Mouse (Mus musculus): ENCODE measurements around the gene Cfap77. TPM values are rescaled to one million over a fixed set of nuclear protein-coding genes. Genes with fewer than 3 reads are reported as not detected.
"Not testable (repeated sequence)": the region's sequence is repeated elsewhere in the genome, so short reads cannot be mapped to it uniquely, and the experiment has no call there.

Gene Cfap77
- polyA plus RNA-seq, 1 experiment, result 0.06 TPM

DNA sequence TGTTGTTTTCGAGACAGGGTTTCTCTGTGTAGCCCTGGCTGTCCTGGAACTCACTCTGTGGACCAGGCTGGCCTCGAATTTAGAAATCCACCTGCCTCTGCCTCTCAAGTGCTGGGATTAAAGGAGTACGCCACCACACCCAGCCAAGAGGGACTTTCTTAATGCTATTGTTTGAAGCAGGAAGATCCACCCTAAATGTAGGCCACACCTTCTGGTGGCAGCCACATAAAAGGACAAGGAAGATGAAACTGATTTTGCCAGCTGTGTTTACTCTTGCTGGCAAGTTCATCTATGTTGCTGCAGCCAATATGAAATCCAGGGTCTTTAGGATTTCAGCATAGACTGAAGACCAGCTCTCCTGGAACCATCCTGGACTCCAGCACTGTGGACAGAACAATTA, 42.6 kb upstream of the Cfap77 start:
- H3K79me2 ChIP-seq (ENCODE audit: control insufficient read depth, insufficient read depth), result no peaks in the 10 kb centered on the region
- H3K4me2 ChIP-seq (ENCODE audit: low read depth), result no peak overlapping the region
- H3K36me3 ChIP-seq (ENCODE audit: control insufficient read depth, insufficient read depth), result no peaks in the 10 kb centered on the region
- TF ChIP-seq TCF3 (IDR thresholded peaks at IDR 0.05; ENCODE audit: insufficient read length, low read depth) (no peak), MYOD1 (IDR thresholded peaks at IDR 0.05; ENCODE audit: control insufficient read depth in 1 of 3, insufficient read length in 2 of 3, low read depth in 2 of 3) (peak in 1 of 3 experiments; percentile 6)
- H3K4me3 ChIP-seq, result no peak overlapping the region
- H3K27me3 ChIP-seq (ENCODE audit: control insufficient read depth, insufficient read depth, insufficient read length), result no peaks in the 10 kb centered on the region
- H3ac ChIP-seq (ENCODE audit: control insufficient read depth, insufficient read length), result no peak overlapping the region

GRCm38 (mm10) chr2:29096751-29097150, 41.9 kb upstream of the Cfap77 start:
- H3K4me3 ChIP-seq, result no peak overlapping the region
- TF ChIP-seq TCF3 (IDR thresholded peaks at IDR 0.05; ENCODE audit: insufficient read length, low read depth), result no peak
- TF ChIP-seq MYOD1 (IDR thresholded peaks at IDR 0.05; ENCODE audit: control insufficient read depth in 1 of 3, insufficient read length in 2 of 3, low read depth in 2 of 3), result no peak
- no peak for TF ChIP-seq POLR2A (IDR thresholded peaks at IDR 0.05; ENCODE audit: insufficient read length, low read depth)
- no peak for TF ChIP-seq MYOG (IDR thresholded peaks at IDR 0.05; ENCODE audit: control insufficient read depth in 1 of 3, insufficient read depth in 1 of 3, insufficient read length in 2 of 3, low read depth in 2 of 3)
- TF ChIP-seq TCF12 (IDR thresholded peaks at IDR 0.05; ENCODE audit: insufficient read depth, poor library complexity, severe bottlenecking), result no peak
- no peak for TF ChIP-seq SRF (IDR thresholded peaks at IDR 0.05; ENCODE audit: control insufficient read depth, insufficient read length, low read depth)
- no peak for TF ChIP-seq CEBPB (IDR thresholded peaks at IDR 0.05; ENCODE audit: insufficient read depth, poor library complexity, severe bottlenecking)
- no peak for TF ChIP-seq MAX (IDR thresholded peaks at IDR 0.05; ENCODE audit: low read depth)
- TF ChIP-seq POLR2AphosphoS2 (IDR thresholded peaks at IDR 0.05; ENCODE audit: insufficient read length, low read depth), result no peak
- no peak for TF ChIP-seq REST (IDR thresholded peaks at IDR 0.05; ENCODE audit: insufficient read depth, insufficient read length)
- no peak for TF ChIP-seq USF1 (IDR thresholded peaks at IDR 0.05; ENCODE audit: low read depth)
- no peak for TF ChIP-seq E2F4 (IDR thresholded peaks at IDR 0.05; ENCODE audit: insufficient read depth)
- no peak overlapping the region for H3ac ChIP-seq (ENCODE audit: control insufficient read depth, insufficient read length)
- H3K36me3 ChIP-seq (ENCODE audit: control insufficient read depth, insufficient read depth), result no peaks in the 10 kb centered on the region
- H3K27me3 ChIP-seq (ENCODE audit: control insufficient read depth, insufficient read depth, insufficient read length), result no peaks in the 10 kb centered on the region
- H3K4me2 ChIP-seq (ENCODE audit: low read depth), result no peak overlapping the region
- H3K79me2 ChIP-seq (ENCODE audit: control insufficient read depth, insufficient read depth), result no peaks in the 10 kb centered on the region

DNA sequence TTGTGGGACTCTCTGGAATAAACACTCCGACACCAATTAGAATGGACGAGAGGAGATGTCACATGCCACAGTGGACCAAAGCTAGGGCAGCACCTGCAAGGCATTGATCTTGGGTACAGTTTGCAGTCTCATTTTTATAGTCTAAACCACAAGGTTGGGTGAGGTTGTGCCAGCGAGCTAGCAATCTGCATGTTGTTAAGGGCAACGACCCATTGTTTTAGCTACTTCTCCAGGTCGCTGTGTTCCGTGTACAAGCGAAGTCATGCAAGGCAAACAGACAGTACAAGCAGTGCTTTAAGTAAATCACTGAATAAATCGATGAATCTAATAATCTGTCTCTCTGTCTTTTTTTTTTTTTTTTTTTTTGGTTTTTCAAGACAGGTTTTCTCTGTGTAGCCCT, 40.8 kb upstream of the Cfap77 start:
- Histone ChIP-seq H3K27me3 (ENCODE audit: control insufficient read depth, insufficient read depth, insufficient read length) (no peaks in the 10 kb centered on the region), H3ac (ENCODE audit: control insufficient read depth, insufficient read length) (no peak overlapping the region), H3K4me2 (ENCODE audit: low read depth) (no peak overlapping the region), H3K79me2 (ENCODE audit: control insufficient read depth, insufficient read depth) (no peaks in the 10 kb centered on the region), H3K4me3 (no peak overlapping the region), H3K36me3 (ENCODE audit: control insufficient read depth, insufficient read depth) (no peaks in the 10 kb centered on the region)
- TF ChIP-seq USF1 (IDR thresholded peaks at IDR 0.05; ENCODE audit: low read depth) (no peak), POLR2AphosphoS2 (IDR thresholded peaks at IDR 0.05; ENCODE audit: insufficient read length, low read depth) (no peak), MYOG (IDR thresholded peaks at IDR 0.05; ENCODE audit: control insufficient read depth in 1 of 3, insufficient read depth in 1 of 3, insufficient read length in 2 of 3, low read depth in 2 of 3) (no peak), SRF (IDR thresholded peaks at IDR 0.05; ENCODE audit: control insufficient read depth, insufficient read length, low read depth) (no peak), CEBPB (IDR thresholded peaks at IDR 0.05; ENCODE audit: insufficient read depth, poor library complexity, severe bottlenecking) (no peak), POLR2A (IDR thresholded peaks at IDR 0.05; ENCODE audit: insufficient read length, low read depth) (no peak), MAX (IDR thresholded peaks at IDR 0.05; ENCODE audit: low read depth) (no peak), TCF12 (IDR thresholded peaks at IDR 0.05; ENCODE audit: insufficient read depth, poor library complexity, severe bottlenecking) (no peak)

DNA sequence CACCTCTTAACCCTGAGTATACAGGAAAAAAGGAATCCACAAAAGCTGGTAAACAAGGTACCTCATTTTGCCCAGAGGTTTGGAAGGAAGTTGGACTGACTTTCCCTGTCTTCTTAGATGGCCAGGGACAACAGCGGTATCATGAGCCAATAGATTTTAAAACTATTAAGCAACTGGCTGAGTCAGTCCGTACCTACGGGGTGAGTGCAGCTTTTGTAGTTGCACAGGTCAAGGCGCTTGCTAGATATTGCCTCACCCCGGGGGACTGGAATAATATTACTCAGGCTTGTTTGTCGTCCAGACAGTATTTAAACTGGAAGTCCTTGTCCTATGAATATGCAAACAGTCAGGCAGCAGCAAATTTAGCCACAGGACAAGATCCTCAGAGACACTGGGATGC, 34.4 kb upstream of the Cfap77 start:
- H3K4me2 ChIP-seq (ENCODE audit: low read depth); H3K79me2 ChIP-seq (ENCODE audit: control insufficient read depth, insufficient read depth); H3ac ChIP-seq (ENCODE audit: control insufficient read depth, insufficient read length); H3K4me3 ChIP-seq; H3K27me3 ChIP-seq (ENCODE audit: control insufficient read depth, insufficient read depth, insufficient read length): not testable (repeated sequence)
- peaks cover 19% of the 10 kb centered on the region for H3K36me3 ChIP-seq (ENCODE audit: control insufficient read depth, insufficient read depth)

- Histone ChIP-seq H3ac (ENCODE audit: control insufficient read depth, insufficient read length) (no peak overlapping the region), H3K4me2 (ENCODE audit: low read depth) (no peak overlapping the region), H3K27me3 (ENCODE audit: control insufficient read depth, insufficient read depth, insufficient read length) (no peaks in the 10 kb centered on the region), H3K4me3 (no peak overlapping the region), H3K79me2 (ENCODE audit: control insufficient read depth, insufficient read depth) (no peaks in the 10 kb centered on the region), H3K36me3 (ENCODE audit: control insufficient read depth, insufficient read depth) (peaks cover 42% of the 10 kb centered on the region)
- TF ChIP-seq TCF12 (IDR thresholded peaks at IDR 0.05; ENCODE audit: insufficient read depth, poor library complexity, severe bottlenecking), result no peak
- no peak for TF ChIP-seq E2F4 (IDR thresholded peaks at IDR 0.05; ENCODE audit: insufficient read depth)
- TF ChIP-seq SRF (IDR thresholded peaks at IDR 0.05; ENCODE audit: control insufficient read depth, insufficient read length, low read depth), result no peak
- no peak for TF ChIP-seq TCF3 (IDR thresholded peaks at IDR 0.05; ENCODE audit: insufficient read length, low read depth)
- TF ChIP-seq MYOD1 (IDR thresholded peaks at IDR 0.05; ENCODE audit: control insufficient read depth in 1 of 3, insufficient read length in 2 of 3, low read depth in 2 of 3), result no peak
- TF ChIP-seq USF1 (IDR thresholded peaks at IDR 0.05; ENCODE audit: low read depth), result no peak
- no peak for TF ChIP-seq MAX (IDR thresholded peaks at IDR 0.05; ENCODE audit: low read depth)
- TF ChIP-seq CEBPB (IDR thresholded peaks at IDR 0.05; ENCODE audit: insufficient read depth, poor library complexity, severe bottlenecking), result no peak
- TF ChIP-seq REST (IDR thresholded peaks at IDR 0.05; ENCODE audit: insufficient read depth, insufficient read length), result no peak
- TF ChIP-seq MYOG (IDR thresholded peaks at IDR 0.05; ENCODE audit: control insufficient read depth in 1 of 3, insufficient read depth in 1 of 3, insufficient read length in 2 of 3, low read depth in 2 of 3), result no peak
- TF ChIP-seq POLR2AphosphoS2 (IDR thresholded peaks at IDR 0.05; ENCODE audit: insufficient read length, low read depth), result no peak
- no peak for TF ChIP-seq POLR2A (IDR thresholded peaks at IDR 0.05; ENCODE audit: insufficient read length, low read depth)
These were observed 31.2 kb upstream of the Cfap77 start for GRCm38 (mm10) chr2:29086026-29086425.
